Mouse (Mus musculus) B cell, adult 2 months (primary cell): Measurements from ENCODE around the gene Zfp568.
"Not testable (repeated sequence)": the region's sequence is repeated elsewhere in the genome, so short reads cannot be mapped to it uniquely, and the experiment has no call there.

ENCODE experiments used
- DNase-seq, 2 experiments: peaks; one replicate each; pipeline ENCODE4 v3.0.0; 2022

The Zfp568 gene

DNA sequence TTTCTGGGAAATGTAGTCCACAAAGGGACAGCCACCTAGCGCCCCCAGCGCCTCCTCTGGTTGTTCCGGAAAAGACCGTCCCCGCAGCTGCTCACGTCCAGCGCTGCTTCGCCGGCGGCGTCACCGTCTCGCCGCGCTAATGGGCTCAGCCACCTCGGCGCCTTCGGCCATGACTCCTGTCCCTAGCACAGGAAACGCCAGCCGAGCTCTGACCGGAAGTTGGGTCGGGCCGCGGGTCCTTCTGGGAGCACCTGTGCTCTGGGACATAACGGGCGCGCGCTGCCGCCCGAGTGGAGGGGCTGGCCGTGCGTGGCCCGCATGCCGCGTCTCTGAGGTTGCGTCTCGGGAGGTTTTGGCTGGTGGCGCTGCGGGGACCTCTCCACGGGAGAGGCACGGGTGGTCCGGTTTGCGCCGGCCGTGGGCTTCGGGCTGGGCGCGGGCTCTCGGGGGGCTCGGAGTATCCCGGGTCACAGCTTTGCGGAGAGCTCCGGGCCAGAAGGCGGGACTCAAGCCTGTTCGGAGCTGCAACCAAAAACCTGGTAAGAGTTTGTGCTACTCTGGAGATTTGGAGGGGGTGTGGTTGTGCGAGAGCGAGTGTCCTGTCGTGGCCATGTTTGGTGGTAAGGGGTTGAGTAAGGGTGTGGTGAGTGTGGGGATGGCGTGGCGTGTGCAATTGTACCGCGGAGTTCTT lies at the start of gene Zfp568:
TSS of gene Zfp568 (plus strand) at position 266 of the 691 bp plus-strand sequence.
- DNase-seq, result peak; percentile 84 to 86

DNA sequence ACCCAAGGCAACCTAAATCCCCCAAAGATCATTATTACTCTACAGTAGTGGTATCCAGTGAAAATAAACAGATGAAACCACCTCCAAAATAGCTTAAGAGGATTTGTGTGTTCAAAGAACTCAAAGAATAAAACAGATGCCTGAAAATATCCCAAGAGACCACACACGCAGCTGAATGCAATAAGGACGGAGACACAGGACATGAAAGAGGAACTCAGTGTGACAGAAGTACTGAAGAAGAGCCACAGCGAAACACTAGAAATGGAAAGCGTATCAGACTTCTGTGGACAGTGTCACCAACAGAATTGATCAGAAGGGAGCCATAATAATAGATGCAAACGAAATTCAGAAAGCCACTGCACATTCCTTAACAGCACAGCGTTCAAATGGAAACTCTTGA lies 44.9 kb upstream of the Zfp568 start:
- peak; percentile 8 to 12 for DNase-seq

DNA sequence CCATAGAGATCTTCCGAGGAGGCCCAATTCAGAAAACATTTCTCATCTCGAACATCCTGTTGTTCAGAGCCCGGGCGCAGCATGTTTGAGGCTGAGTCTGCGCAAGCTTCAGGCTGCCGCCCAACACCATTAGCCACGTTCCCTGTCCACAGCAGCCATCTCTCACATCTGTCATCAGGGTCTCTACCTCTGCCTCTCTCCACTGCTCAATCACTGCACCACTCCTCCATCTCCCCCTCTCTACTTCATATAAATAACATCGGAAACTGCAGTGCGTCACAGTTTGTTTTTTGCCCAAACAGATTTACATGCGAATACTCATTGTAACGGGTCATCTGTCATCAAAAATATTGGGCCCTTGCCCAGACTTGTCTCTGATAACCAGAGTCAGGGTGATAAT lies 42.7 kb upstream of the Zfp568 start:
- DNase-seq, result no peak

DNA sequence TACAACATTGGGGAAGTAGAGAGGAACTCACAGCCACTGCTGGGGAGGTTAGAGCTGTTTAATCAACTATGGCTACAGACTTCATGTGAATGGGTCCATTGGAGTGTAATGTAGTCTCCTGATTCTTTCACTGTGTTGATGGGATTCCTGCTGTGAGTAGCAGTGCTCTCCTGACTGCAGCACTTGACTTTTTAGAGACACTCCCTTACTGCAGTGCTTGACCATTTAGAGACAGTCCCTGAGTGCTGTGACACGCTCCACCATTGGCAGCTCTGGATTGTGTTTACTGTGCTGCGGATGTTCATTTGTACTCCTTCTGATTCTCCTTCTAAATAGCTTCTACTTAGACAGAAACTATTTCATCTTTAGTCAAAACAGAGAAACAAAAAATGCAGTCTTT lies 41.0 kb upstream of the Zfp568 start:
- DNase-seq, result no peak

DNA sequence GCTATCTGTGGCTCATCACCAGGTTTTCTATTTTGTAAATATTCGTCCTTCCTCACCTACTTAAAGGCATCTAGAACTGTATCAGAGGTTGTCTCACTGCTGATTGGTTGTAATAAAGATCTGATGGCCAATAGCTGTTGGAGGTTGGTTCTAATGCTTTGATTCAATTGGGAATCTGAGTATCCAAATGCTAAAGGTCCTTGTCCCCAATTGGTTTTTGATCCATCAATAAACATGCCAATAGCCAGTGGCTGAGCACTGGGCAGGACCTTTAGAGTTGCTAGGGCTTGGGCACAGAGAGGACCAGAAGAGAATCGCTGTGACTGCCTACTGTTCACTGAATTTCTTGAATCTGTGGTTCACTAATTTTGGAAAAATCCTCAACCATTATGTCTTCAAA lies 40.0 kb upstream of the Zfp568 start:
- DNase-seq, result no peak

DNA sequence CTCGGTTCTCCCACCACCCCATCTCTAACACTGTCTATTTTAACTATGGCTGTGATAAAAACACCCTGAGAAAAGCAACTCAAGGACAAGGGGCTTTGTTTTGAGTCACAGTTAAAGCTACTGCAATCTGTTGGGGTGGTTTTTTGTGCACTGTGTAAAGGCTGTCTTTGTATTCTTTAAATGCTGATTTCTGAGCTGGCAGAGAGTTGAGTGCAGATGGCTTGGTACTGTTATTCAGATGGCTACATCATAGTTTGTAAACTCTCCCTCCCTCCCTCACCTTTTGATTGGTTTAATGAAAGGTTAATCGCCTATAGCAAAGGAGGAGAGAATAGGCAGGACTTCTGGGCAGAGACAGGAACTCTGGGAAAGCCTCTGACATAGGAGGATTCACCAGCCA lies 39.6 kb upstream of the Zfp568 start:
- no peak for DNase-seq

DNA sequence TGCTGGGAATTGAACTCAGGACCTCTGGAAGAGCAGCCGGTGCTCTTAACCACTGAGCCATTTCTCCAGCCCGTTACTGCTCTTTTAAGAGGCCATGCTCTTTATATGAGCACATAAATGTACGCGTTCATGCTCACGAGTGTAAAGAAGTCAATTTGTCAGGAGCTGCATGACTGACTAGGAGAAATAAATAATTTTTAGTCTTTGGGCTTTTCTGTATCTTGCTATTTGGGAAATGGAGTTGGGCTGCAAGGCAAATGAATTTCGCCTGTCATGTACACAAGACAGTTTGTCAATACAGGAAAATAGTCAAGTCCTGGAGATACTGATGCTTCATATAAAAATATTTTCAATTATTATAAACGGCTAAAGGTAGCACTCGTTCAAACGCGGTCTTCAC lies 30.7 kb upstream of the Zfp568 start:
- DNase-seq, result no peak

DNA sequence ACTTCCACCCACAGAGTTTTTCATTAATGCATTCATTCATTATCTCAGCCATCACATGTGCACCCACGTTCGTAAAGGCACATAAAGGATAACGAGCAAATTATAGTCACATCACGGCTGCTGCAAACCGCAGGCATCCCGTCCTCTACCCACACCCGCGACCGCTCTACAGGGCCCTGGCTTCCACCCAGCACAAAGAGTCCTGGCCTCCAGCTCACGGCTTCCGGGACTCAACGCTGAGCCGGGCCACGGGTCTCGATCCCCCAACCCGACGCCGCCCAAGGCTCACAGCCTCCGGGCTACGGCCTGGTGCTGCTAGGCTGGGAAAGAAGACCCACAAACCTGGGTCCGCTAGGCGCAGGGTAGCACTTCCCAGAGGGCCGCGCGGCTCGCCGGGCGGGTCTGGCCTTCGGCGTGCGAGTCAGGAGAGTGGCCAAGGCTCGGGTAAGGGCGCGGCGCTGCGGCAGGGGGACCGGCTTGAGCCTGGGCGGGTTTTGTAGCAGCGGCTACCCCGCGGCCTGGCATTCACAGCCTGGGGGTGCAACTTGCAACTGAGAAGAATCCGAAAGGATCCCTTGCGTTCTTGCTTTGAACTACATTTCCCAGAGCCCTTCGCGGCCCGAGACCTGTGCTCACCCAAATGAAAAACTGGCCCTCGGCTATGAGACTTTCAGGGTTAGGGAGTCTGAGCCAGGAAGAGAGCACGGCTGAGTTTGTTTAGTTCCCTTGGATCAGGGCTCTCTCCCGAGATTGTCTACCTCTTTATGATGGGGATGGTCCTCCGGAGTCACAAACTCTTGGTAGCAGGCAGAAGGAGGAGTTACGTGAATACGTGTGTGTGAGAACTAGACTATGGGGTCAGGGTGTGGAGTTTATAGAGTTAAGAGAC lies 30.0 kb upstream of the Zfp568 start, which contains the start of gene Zfp74:
TSS of gene Zfp74 (minus strand) at position 577 of the 889 bp plus-strand sequence.
- DNase-seq, result peak; percentile 74

DNA sequence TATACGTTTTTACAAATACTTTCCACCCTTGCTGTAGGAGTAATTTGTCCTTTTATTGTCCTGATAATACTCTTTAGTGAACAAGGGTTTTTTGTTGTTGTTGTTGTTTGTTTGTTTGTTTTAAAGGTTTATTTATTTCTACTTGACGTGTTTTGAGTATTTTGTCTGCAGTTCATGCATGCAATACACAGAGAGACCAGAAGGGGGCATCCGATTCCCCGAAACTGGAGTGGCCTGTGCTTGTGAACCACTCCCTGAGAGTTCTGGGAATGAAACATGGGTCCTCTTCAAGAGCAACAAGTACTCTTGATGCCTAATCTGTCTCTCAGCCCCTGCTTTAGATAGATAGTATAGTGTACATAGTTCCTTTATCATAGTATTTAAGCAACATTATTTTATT lies 29.0 kb upstream of the Zfp568 start:
- peak; percentile 48 to 53 for DNase-seq

DNA sequence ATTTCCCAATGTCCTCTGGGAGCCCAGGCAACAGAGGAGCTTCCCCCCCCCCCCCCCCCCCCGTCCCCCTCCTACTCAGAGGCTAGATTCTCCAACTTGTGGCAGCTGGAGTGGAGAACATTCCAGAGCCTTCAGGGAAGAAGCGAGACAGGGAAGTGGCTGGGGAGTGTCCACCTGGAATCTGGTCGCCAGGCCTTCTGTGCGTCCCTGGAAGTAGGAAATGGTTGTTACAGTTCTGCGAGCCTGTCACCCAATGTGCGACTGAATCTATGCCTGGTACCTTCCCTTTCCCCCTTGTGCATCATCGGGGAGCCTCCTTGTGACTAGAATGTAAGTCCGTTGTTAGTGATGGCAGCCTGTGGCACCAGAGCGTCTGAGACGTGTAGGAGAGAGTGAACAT lies 27.5 kb upstream of the Zfp568 start:
- no peak for DNase-seq

DNA sequence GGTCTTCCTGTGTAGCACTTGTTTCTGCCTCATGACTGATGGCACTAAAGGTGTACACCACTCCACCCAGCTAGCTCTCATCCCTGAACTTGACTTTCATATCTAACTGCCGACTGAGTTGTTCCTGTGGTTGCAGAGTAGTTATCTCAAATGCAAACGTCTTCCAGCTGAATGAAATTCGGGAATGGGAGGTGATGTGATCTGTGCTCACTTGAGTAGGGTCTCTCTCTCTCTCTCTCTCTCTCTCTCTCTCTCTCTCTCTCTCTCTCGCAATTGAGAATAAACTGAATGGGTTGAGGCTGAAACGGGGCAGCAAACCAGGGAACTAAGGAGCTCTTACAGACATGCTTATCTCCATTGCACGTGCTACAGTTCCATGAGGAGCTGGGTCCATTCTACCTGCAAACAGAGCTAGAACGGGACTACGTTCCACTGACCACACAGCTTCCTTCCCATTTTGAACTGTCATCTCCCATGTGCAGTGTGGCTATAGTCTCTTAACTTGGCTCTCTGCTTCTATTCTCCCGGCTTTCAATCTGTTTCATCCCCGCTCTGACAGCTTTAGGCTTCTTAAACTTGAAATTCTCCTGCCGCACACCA lies 25.5 kb upstream of the Zfp568 start:
- DNase-seq, result no peak

DNA sequence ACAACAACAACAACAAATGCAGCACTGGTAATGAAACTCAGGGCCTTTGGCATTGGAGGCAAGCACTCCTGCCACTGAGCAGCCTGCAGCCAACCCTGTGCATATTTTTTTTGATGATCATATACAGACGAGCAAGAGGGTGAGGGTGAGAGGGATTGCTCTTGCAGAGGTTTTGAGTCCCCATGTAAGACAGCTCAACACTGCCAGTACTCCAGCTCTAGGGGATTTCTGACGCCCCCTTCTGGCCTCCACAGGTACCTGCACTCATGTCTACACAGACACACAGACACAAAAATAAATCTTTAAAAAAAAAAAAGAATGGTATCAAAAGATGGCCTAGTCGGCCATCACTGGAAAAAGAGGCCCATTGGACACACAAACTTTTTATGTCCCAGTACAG lies 24.8 kb upstream of the Zfp568 start:
- peak in 1 of 2 experiments; percentile 18 for DNase-seq

DNA sequence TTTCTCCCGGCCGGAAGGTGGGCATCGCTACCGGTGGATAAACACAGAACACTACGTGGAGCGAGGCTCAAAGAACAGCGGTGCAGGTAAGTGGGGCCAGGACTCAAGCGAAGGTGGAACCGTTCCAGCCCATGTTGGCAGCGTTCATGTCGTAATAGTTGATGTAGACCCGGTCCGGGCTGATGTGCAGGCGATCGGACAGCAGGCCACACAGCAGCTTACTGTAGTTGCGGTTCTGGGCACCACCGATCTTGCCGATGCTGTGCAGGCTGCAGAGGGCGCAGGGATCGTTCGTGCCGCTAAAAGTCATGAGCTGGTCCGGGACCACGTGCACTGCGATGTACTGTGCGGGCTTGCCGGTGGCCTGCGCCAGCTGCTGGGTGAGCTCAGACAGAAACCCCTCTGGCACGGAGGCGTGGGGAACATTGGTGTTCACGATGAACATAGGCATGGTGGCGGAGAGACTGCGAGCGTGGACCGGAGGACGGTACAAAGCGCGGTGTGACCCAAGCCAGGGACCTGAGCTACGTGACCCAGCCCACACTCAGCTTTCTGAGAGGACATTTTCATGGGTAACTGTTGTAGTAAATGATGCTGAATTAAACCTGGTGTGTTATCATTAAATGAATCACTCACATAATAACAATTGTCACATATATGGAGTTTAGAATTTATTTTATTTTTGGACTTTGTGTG lies 18.5 kb upstream of the Zfp568 start:
- not testable (repeated sequence) for DNase-seq

DNA sequence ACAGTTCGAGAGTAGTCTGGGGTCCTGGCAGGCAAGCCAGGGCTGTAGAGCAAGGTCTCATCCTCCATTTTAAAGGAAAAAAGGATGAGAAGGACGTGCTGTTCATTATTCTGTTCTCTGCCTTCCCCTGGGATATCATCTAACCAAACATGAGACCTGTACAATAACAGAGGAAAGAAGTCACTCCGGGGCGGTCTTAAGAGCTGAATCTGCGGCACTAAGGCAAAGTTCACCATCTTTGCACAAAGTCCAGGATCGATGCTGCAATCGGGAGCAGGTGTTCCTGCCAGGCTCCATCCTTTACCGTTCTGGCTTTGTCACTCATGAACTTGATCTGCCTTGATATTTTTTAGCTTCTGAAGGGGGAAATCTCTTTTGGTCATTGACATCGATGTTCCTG lies 13.1 kb upstream of the Zfp568 start:
- DNase-seq, result no peak

DNA sequence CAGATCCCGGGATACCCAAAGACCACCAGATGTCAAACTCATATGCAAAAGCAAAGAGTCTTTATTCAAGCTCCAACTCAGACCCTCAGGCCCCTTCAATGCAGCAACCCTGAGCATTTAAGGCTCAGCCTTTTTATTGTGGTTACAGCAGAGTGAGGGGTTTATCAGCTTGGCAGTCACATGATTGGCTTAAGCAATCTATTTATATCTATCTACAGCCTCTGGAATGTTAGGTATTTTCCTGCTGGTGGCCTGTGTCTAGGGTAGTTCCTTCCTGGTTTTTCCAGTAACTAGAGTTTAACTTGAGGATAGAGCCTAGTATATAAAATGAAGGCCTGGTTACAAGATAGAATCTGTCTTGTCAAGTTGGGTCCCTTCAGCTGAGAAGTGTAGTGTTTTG lies 3.0 kb upstream of the Zfp568 start:
- DNase-seq, result no peak

DNA sequence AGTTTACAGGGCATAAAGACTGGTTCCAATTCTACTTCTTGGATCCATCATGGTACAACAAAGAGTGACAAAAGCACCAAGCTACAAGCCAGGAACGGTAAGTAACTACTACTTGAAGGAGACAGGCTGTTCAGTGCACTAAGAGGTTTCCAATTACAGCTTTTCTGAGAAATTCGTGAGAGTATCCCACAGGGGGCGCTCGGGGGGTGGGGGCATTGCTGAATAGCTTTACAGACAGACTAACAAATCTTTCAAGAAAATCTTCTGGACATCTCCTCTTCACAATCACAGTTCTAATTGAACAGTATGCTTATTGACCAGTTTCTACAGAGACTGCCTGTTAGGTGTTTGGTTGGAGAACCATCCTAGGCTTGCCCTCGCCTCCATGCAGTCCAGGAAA lies 2.3 kb upstream of the Zfp568 start:
- DNase-seq, result peak; percentile 37 to 38

DNA sequence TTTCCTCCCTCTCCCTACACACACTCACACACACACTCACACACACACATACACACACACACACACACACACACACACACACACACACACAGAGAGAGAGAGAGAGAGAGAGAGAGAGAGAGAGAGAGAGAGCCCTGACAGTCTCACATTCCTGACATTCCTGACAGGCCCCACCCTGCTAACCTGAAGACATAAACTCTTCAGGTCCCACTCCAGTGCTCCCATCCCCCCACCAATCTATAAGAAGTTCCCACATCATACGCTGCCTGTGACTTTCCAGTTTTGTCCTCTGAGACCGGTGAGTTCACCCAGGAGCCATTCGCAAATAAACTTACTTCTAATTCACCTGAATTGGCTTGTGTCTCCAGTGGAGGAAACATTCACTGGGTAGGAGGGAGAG lies 1.9 kb upstream of the Zfp568 start:
- DNase-seq, result no peak

DNA sequence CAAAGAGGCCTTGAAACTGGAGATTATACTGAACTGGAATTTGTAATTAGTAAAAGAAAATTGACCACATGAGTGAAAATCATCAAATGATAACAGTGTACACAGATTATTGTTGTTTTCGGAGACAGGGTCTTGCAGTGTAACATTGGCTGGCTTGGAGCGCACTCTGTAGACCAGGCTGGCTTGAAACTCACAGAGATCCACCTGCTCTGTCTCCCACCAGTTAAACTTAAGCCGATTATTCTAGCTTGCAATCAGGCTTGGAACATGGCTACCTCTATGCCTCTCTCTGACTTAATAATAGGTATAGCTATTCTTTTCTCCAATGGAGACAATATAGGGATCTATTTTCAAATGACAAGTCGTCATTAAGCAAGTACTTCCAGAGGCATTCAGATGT lies 1.4 kb upstream of the Zfp568 start:
- no peak for DNase-seq

DNA sequence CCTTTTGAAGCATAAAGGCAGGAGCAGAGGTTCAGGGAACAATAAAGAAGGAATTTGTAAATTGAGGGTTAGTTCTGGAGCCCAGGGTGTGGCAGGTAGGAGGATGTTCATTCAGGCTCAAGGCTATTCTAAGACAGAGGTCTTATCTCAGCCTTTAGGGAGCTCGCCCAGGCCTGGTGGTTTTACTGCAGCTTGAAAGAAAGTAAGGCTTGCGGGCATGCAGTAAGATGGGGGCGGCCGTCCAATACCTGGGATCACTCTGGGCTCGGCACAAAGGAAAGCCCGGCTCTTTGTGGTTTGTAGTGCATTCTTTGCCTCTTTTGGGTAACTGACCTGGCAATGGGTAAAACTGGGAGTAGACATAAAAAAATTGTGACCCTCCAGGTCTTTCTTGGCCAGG lies 824 bp upstream of the Zfp568 start:
- DNase-seq, result peak in 1 of 2 experiments; percentile 1

DNA sequence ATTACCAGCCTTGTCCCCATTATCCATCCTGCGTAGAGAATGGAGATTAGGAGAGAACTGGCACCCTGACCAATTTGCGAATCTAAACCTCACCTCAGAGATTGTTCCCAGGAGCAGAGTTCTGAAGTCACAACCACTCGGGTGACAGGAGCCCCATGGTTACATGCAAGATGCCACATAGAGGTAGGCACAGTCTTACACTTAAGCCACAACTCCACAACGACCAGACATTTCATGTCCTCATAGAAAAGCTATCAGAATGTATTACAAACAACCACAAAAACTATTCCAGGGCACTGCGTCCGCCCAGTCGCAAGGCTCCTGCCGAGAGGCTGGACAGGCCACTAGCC lies 440 bp upstream of the Zfp568 start:
- DNase-seq, result no peak

DNA sequence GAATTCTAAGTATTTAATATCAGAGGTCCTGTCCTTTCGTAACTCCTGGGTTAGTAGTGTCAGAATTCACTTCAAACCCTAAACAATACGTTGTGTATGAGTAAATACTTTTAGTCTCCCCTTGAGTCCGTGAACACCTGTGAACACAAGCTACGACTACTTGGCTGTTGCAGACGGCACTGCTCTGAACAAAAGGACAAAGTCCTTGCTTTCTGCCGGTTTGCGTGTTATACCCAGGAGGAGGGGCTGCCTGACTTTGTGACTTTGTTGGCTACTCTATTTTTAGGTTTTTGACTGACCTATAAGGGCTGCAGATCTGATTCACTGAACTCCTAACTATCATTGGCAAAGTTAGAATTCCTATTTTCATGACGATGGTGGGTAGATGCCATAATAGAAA lies 2.3 kb downstream of the Zfp568 start:
- no peak for DNase-seq

DNA sequence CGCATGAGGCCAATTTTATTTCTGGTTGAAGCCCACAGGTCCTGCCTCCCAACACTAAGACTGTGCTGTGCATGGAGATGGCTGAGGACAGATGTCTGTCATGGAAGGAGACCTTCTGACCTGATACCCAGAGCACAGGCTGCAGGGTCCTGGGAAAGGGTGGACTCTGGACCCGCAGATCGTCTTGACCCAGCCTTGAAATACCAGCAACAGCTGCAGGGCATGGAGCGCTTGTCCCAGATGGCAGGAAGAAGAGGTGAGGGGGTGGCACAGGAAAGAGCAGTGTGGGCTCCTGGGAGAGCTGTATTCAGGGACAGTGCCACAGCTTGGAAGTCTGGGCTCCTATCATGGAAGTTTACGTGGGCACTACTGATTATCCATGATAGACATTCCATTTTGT lies 3.8 kb downstream of the Zfp568 start:
- no peak for DNase-seq

DNA sequence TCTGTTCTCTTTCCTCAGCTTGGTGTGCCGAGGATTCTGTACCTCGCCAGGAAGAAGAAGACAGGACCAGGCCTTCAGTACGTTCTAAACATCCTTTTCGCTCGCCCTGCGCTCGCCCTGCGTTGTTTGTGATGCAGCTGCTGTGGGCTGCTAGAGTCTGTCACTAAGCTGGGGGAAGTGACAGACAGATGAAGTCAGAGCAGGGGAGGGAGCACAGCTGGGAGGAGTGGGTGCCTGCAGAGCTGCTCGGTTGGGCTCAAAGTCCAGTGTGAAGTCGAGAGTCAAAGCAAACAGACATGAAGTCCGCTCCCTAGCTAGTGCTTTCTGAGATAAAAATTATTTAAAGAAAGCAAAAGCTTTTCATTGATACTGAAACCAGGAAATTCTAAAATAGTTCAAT lies 5.3 kb downstream of the Zfp568 start:
- no peak for DNase-seq
